ENCODE assay signal across 9 mouse cellular contexts in the genomic region with DNA sequence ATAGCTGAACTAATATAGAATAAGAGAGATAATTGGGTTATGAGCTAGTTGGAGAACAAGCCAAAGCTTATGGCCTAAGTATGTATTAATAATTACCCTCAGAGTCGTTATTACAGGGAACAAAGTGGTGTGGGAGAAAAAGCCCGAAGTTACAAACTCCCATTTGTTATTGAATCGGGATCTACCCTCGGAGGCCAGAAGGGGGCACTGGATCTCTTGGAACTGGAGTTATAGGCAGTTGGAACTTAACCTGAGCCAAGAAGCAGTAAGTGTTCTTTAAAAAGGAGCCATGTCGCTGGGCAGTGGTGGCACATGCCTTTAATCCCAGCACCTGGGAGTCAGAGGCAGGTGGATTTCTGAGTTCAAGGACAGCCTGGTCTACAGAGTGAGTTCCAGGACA. TPM values are rescaled to one million over a fixed set of nuclear protein-coding genes. Genes with fewer than 3 reads are reported as not detected.
DNase-seq lines count a peak whose midpoint lies in the region; ATAC-seq and TF ChIP-seq lines count a peak whose summit lies in the region.
"Had no signal": no experiment of that assay in that cellular context is flagged by ENCODE, and none has a peak within 500 bp of the region (broad histone marks: within the 10 kb centered on the region; RNA-seq: fewer than 3 reads in every experiment).

No protein-coding gene starts in this region.

- no peak overlapping the region for H3K4me2 ChIP-seq in kidney, postnatal 0 days (ENCODE audit: low read length)
- H3K4me2 ChIP-seq: heart, embryonic 13.5 days had no signal

- no peak overlapping the region for H3K27ac ChIP-seq in gastrocnemius, adult 2 months
- H3K27ac ChIP-seq in kidney, postnatal 0 days = no peak overlapping the region
- H3K27ac ChIP-seq: heart, embryonic 13.5 days had no signal

- peak; percentile 57 for DNase-seq in gastrocnemius, adult 2 months
- DNase-seq in gastrocnemius, adult 8-10 months (ENCODE audit: low spot score in 2 of 2) = no peak
- DNase-seq in testis, postnatal 10 days (ENCODE audit: low spot score) = peak; percentile 76
- DNase-seq in testis, postnatal 14 days (ENCODE audit: low spot score) = no peak
- DNase-seq in cerebellum, adult 9-11 months = peak; percentile 65
- peak; percentile 76 for DNase-seq in kidney, postnatal 0 days (ENCODE audit: low spot score)
- peak; percentile 37 for DNase-seq in lung, postnatal 25 days (ENCODE audit: low spot score)
- peak; percentile 77 for DNase-seq in thymus, postnatal 4 days

- no peaks in the 10 kb centered on the region for H3K36me3 ChIP-seq in kidney, postnatal 0 days (ENCODE audit: insufficient read depth, low read length)
- H3K36me3 ChIP-seq: heart, embryonic 13.5 days had no signal

- WGBS in kidney, postnatal 0 days = 17% methylated on average over 5 of the region's 5 CpGs

- peaks cover 10% of the 10 kb centered on the region; the same call in 1 of the 2 replicates for H3K4me1 ChIP-seq in kidney, postnatal 0 days (replicated peaks; ENCODE audit: insufficient read depth, low read length)

- no peak overlapping the region for H3K4me3 ChIP-seq in gastrocnemius, adult 2 months
- H3K4me3 ChIP-seq in kidney, postnatal 0 days (replicated peaks; ENCODE audit: low read depth, low read length) = no peak overlapping the region
- H3K4me3 ChIP-seq: heart, embryonic 13.5 days had no signal

- peaks cover 37% of the 10 kb centered on the region for H3K27me3 ChIP-seq in kidney, postnatal 0 days (ENCODE audit: insufficient read depth, low read length)

- peak; percentile 63 for TF ChIP-seq CTCF in gastrocnemius, adult 2 months (IDR thresholded peaks at IDR 0.05)
- TF ChIP-seq CTCF in kidney, postnatal 0 days (IDR thresholded peaks at IDR 0.05; ENCODE audit: low read depth) = peak; percentile 72

- intact Hi-C loops in gastrocnemius, adult 2 months (cut with DNase I) = loop anchor here (5.0 kb wide), 1 partner anchor 445 kb away; no protein-coding TSS in a partner anchor

- ATAC-seq in kidney, postnatal 0 days (replicated peaks; ENCODE audit: low FRiP score, low read depth) = no peak

- H3K9me3 ChIP-seq in kidney, postnatal 0 days (replicated peaks; ENCODE audit: low read length) = no peaks in the 10 kb centered on the region
- H3K9me3 ChIP-seq: heart, embryonic 13.5 days had no signal

- H3K9ac ChIP-seq in kidney, postnatal 0 days (ENCODE audit: low read depth, low read length) = no peak overlapping the region
- H3K9ac ChIP-seq: heart, embryonic 13.5 days had no signal

RNA-seq across cellular contexts. Expression of gene Flt3, which starts 2.2 kb away (rescaled TPM):
- not detected for total RNA-seq in gastrocnemius, adult 2 months (2021)
- not detected for total RNA-seq in gastrocnemius, adult 8-10 months (2022)
- polyA plus RNA-seq in kidney, postnatal 0 days (2015; fragmentation: Nextera tagmentation; extraction: Ambion mirVana) = 0.06 and 0.08 TPM in 2 replicates

RNA-seq across cellular contexts. Expression of gene Pan3, which starts 27.5 kb away (rescaled TPM):
- 10 to 100 TPM; 17.4 to 29.3 TPM for total RNA-seq in gastrocnemius, adult 2 months (2021)
- total RNA-seq in gastrocnemius, adult 8-10 months (2022) = 10 to 100 TPM; 12.9 to 18.4 (median 15.4) TPM
- 62.5 and 69.9 TPM in 2 replicates for polyA plus RNA-seq in kidney, postnatal 0 days (2015; fragmentation: Nextera tagmentation; extraction: Ambion mirVana)

Comparison
In these comparisons a context has a peak if more than half of its experiments do, and no peak if none do; other contexts are left out.
1. DNase-seq: peak in gastrocnemius, adult 2 months (single experiment), testis, postnatal 10 days (single experiment), cerebellum, adult 9-11 months (single experiment), kidney, postnatal 0 days (single experiment), lung, postnatal 25 days (single experiment) and thymus, postnatal 4 days (single experiment); none in gastrocnemius, adult 8-10 months (0 of 2) and testis, postnatal 14 days (single experiment).